Mouse (Mus musculus) limb, embryonic 12.5 days (tissue): ENCODE results near the gene Jarid2. TPM values are rescaled to one million over a fixed set of nuclear protein-coding genes. Genes with fewer than 3 reads are reported as not detected.
"Not testable (repeated sequence)": the region's sequence is repeated elsewhere in the genome, so short reads cannot be mapped to it uniquely, and the experiment has no call there.

ENCODE experiments used
- ATAC-seq: fragments of 200-750 bp; cut with Nextera tagmentation; 2 replicates; pipeline ENCODE4 v1.8.0; 2017; ENCODE audit warnings: low read depth, moderate TSS enrichment; ENCODE audit not compliant: insufficient number of reproducible peaks, insufficient read depth, low FRiP score, low TSS enrichment
- H3K27ac ChIP-seq: fragments of 300-500 bp; sonication (generic); 2 replicates; pipeline ENCODE4 v1.5.1; 2016; ENCODE audit warnings: mild to moderate bottlenecking, moderate library complexity
- H3K27me3 ChIP-seq: fragments of 300-500 bp; sonication (generic); 2 replicates; pipeline ENCODE4 v1.6.1; 2016; ENCODE audit warnings: mild to moderate bottlenecking, moderate library complexity
- H3K36me3 ChIP-seq: fragments of 300-500 bp; sonication (generic); 2 replicates; pipeline ENCODE4 v1.6.1; 2016; ENCODE audit warnings: mild to moderate bottlenecking, moderate library complexity
- H3K4me1 ChIP-seq: fragments of 300-500 bp; sonication (generic); replicated peaks from 2 replicates; pipeline ENCODE4 v1.6.1; 2016
- H3K4me2 ChIP-seq: fragments of 300-500 bp; sonication (generic); 2 replicates; pipeline ENCODE4 v1.6.1; 2016; ENCODE audit warnings: mild to moderate bottlenecking, moderate library complexity
- H3K4me3 ChIP-seq: fragments of 300-500 bp; sonication (generic); replicated peaks from 2 replicates; pipeline ENCODE4 v1.5.1; 2016; ENCODE audit warnings: mild to moderate bottlenecking
- H3K9ac ChIP-seq: fragments of 300-500 bp; sonication (generic); replicated peaks from 2 replicates; pipeline ENCODE4 v1.6.1; 2016; ENCODE audit warnings: mild to moderate bottlenecking, moderate library complexity
- H3K9me3 ChIP-seq: fragments of 300-500 bp; sonication (generic); 2 replicates; pipeline ENCODE4 v1.6.1; 2016; ENCODE audit warnings: mild to moderate bottlenecking, moderate library complexity
- WGBS: fragments of 180-500 bp; shearing (Covaris S2); methylation state at CpG from one replicate; pipeline ENCODE4 v1.1.7; 2016; 5-methylcytosine and 5-hydroxymethylcytosine counted together
- polyA plus RNA-seq: library from polyadenylated mRNA; unstranded; fragments of >200 nt; fragmentation: Nextera tagmentation; extraction: Ambion mirVana; gene quantifications from 2 replicates; pipeline ENCODE4 v1.2.1, GENCODE M21; 2016

Jarid2 gene
- polyA plus RNA-seq, 1 experiment from 2014 or later: 57.4 TPM

GRCm38 (mm10) chr13:44851426-44851825, 122.2 kb downstream of the Jarid2 start:
- Histone ChIP-seq H3K4me2 (no peak overlapping the region), H3K9me3 (no peaks in the 10 kb centered on the region), H3K4me1 (no peaks in the 10 kb centered on the region), H3K27me3 (no peaks in the 10 kb centered on the region), H3K27ac (no peak overlapping the region), H3K36me3 (peaks cover 20% of the 10 kb centered on the region), H3K4me3 (no peak overlapping the region), H3K9ac (no peak overlapping the region)
- no peak for ATAC-seq
- WGBS: 98% methylated on average over 2 of the region's 2 CpGs

- Histone ChIP-seq H3K4me3 (no peak overlapping the region), H3K4me2 (no peak overlapping the region), H3K4me1 (no peaks in the 10 kb centered on the region; the same call in 1 of the 2 replicates), H3K9ac (no peak overlapping the region), H3K9me3 (no peaks in the 10 kb centered on the region), H3K36me3 (peaks cover 20% of the 10 kb centered on the region), H3K27ac (no peak overlapping the region), H3K27me3 (no peaks in the 10 kb centered on the region)
- 79% methylated on average over 3 of the region's 3 CpGs for WGBS
- no peak for ATAC-seq
These were observed 122.8 kb downstream of the Jarid2 start for GRCm38 (mm10) chr13:44852024-44852423.

DNA sequence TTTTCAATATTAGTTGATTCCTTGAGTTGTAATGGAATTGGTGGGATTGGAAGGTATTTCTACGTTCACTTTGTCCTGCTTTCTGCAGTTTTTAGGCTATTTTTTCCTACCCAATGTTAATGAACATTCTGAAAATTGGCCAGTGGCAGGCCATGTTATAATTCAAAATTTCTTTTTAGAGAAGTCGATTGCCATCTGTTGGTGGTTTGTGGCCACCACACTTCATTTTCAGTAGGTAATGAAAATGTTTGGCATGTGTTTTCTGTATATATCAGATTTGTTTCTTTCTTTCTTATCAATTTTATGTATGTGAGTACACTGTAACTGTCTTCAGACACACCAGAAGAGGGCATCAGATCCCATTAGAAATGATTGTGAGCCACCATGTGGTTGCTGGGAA, 136.3 kb downstream of the Jarid2 start:
- 0 out of 2 replicates have a peak, but pooled peaks cover 4% of the 10 kb centered on the region for H3K9me3 ChIP-seq
- no peak for ATAC-seq
- 83% methylated on average over 2 of the region's 2 CpGs for WGBS

DNA sequence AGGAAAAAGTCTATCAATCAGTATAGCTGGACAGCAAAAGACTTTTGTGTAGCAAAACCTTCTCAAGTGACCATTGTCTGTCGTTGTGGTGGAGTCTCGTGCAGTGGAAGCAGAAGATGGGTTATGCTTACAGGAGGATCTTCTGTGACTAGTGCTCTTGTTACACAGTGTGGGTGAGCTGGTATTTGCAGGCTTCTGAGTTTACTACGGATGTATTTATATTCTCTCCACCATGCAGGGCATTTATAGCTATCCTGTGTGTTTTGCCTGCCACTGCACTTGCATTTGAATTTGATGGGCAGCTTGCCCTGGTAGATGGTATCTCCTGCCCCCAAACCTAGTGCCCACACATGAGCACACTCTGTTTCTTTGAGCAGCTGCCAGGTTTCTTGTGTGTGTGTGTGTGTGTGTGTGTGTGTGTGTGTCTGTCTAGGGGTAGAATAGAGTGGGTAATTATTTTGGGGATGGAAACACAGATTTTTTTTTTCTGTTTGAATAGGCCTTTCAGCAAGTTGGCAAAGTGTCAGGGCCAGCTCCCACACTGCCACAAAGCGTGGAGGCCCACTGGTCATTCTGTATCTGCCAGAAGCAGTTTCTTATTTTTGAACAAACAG, 138.9 kb downstream of the Jarid2 start:
- Histone ChIP-seq H3K4me2 (no peak overlapping the region), H3K27ac (no peak overlapping the region), H3K36me3 (no peaks in the 10 kb centered on the region), H3K4me3 (no peak overlapping the region), H3K27me3 (no peaks in the 10 kb centered on the region), H3K9ac (no peak overlapping the region), H3K4me1 (no peaks in the 10 kb centered on the region), H3K9me3 (0 out of 2 replicates have a peak, but pooled peaks cover 4% of the 10 kb centered on the region)
- 80% methylated on average over 4 of the region's 4 CpGs for WGBS
- no peak for ATAC-seq

More for the DNA sequence above, 136.3 kb downstream of the Jarid2 start:
- H3K36me3 ChIP-seq: no peaks in the 10 kb centered on the region
- no peak overlapping the region for H3K27ac ChIP-seq
- no peak overlapping the region for H3K9ac ChIP-seq
- no peak overlapping the region for H3K4me2 ChIP-seq
- H3K27me3 ChIP-seq: no peaks in the 10 kb centered on the region
- no peak overlapping the region for H3K4me3 ChIP-seq
- H3K4me1 ChIP-seq: no peaks in the 10 kb centered on the region

DNA sequence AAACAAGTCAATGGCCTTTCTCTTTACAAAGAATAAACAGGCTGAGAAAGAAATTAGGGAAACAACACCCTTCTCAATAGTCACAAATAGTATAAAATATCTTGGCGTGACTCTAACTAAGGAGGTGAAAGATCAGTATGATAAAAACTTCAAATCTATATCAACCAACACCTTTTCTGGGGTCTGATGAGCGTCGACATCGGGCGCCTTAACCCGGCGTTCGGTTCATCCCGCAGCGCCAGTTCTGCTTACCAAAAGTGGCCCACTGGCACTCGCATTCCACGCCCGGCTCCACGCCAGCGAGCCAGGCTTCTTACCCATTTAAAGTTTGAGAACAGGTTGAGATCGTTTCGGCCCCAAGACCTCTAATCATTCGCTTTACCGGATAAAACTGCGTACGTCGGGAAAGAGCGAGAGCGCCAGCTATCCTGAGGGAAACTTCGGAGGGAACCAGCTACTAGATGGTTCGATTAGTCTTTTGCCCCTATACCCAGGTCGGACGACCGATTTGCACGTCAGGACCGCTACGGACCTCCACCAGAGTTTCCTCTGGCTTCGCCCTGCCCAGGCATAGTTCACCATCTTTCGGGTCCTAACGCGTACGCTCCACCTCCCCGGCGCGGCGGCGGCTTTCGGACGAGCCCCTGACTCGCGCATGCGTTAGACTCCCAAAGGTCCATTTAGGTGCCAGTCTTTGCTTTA, 140.3 kb downstream of the Jarid2 start:
- H3K9ac ChIP-seq, H3K4me1 ChIP-seq, H3K27me3 ChIP-seq, H3K4me3 ChIP-seq, H3K4me2 ChIP-seq, H3K9me3 ChIP-seq, H3K36me3 ChIP-seq, H3K27ac ChIP-seq: not testable (repeated sequence)
- peak; percentile 100 for ATAC-seq
- WGBS: 77% methylated on average over 47 of the region's 47 CpGs

DNA sequence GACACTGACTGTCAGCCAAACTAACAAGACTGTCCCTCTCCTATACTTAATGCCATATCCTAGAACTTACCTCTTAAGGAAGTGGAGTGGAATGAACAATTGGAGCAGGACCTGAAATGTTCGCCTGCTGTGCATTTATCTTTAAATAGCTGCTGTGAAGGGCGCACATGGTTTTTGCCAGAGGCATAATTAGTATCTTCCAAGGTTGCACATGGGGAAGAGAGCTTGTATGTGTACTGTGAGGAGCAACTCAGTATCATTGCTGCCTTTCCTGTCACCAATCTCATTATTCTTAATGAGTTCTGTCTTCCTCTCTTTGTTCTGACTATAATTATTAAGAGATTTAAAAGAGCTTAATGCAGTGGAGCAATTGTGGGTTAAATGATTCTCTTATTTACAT, 147.5 kb downstream of the Jarid2 start:
- 83% methylated on average over 2 of the region's 2 CpGs for WGBS
- Histone ChIP-seq H3K4me3 (no peak overlapping the region), H3K4me1 (peaks cover 11% of the 10 kb centered on the region), H3K36me3 (peaks cover 29% of the 10 kb centered on the region; the same call in 1 of the 2 replicates), H3K9ac (no peak overlapping the region), H3K4me2 (no peak overlapping the region), H3K27me3 (no peaks in the 10 kb centered on the region), H3K9me3 (no peaks in the 10 kb centered on the region), H3K27ac (no peak overlapping the region)
- ATAC-seq: no peak

DNA sequence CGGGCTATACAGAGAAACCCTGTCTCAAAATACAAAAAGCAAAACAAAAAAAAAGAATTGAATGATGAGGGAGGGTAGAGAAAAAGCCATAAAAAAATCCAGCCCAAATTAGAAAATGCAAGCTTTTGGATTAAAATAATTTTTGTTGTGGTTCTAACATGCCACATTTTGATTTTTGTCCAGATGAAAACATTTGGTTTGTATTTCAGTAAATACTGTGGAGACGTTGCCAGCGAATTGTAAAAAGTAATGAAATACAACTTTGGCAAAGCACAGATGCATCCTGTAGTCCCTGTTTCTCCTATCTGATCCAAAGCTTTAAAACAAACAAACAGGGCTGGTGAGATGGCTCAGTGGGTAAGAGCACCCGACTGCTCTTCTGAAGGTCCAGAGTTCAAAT, 151.7 kb downstream of the Jarid2 start:
- Histone ChIP-seq H3K4me1 (peaks cover 8% of the 10 kb centered on the region), H3K36me3 (peaks cover 18% of the 10 kb centered on the region; the same call in 1 of the 2 replicates), H3K4me3 (no peak overlapping the region), H3K4me2 (no peak overlapping the region), H3K27me3 (no peaks in the 10 kb centered on the region), H3K27ac (no peak overlapping the region), H3K9me3 (no peaks in the 10 kb centered on the region), H3K9ac (no peak overlapping the region)
- ATAC-seq: no peak
- 87% methylated on average over 4 of the region's 4 CpGs for WGBS

- ATAC-seq: no peak
- Histone ChIP-seq H3K27me3 (no peaks in the 10 kb centered on the region), H3K27ac (no peak overlapping the region), H3K9me3 (no peaks in the 10 kb centered on the region), H3K36me3 (peaks cover 29% of the 10 kb centered on the region), H3K9ac (no peak overlapping the region), H3K4me2 (no peak overlapping the region), H3K4me3 (no peak overlapping the region), H3K4me1 (0 out of 2 replicates have a peak, but pooled peaks cover under 1% of the 10 kb centered on the region)
- 94% methylated on average over 2 of the region's 2 CpGs for whole genome bisulfite sequencing
These were observed 156.9 kb downstream of the Jarid2 start for GRCm38 (mm10) chr13:44886221-44886620.

GRCm38 (mm10) chr13:44890612-44891011, 161.3 kb downstream of the Jarid2 start:
- WGBS: 85% methylated on average over 2 of the region's 2 CpGs

GRCm38 (mm10) chr13:44891813-44892730, 162.8 kb downstream of the Jarid2 start:
- H3K27ac ChIP-seq: 0 out of 2 replicates have a peak overlapping the region, but pooled peaks have one; percentile 7
- 24% methylated on average over 5 of the region's 5 CpGs for WGBS
- H3K4me3 ChIP-seq: no peak overlapping the region
- H3K4me1 ChIP-seq: peaks cover 19% of the 10 kb centered on the region
- H3K36me3 ChIP-seq: peaks cover 41% of the 10 kb centered on the region
- no peaks in the 10 kb centered on the region for H3K27me3 ChIP-seq
- no peak; the same call in 1 of the 2 replicates for ATAC-seq
- no peaks in the 10 kb centered on the region for H3K9me3 ChIP-seq
- H3K9ac ChIP-seq: no peak overlapping the region
- H3K4me2 ChIP-seq: no peak overlapping the region

More at GRCm38 (mm10) chr13:44890612-44891011, 161.3 kb downstream of the Jarid2 start:
- H3K9me3 ChIP-seq: no peaks in the 10 kb centered on the region
- peaks cover 19% of the 10 kb centered on the region for H3K4me1 ChIP-seq
- H3K9ac ChIP-seq: no peak overlapping the region
- no peak overlapping the region for H3K4me3 ChIP-seq
- H3K36me3 ChIP-seq: peaks cover 34% of the 10 kb centered on the region
- H3K4me2 ChIP-seq: no peak overlapping the region
- no peaks in the 10 kb centered on the region for H3K27me3 ChIP-seq
- ATAC-seq: no peak
- no peak overlapping the region for H3K27ac ChIP-seq

GRCm38 (mm10) chr13:44896211-44896610, 166.9 kb downstream of the Jarid2 start:
- WGBS: 95% methylated on average over 12 of the region's 12 CpGs

More at GRCm38 (mm10) chr13:44896211-44896610, 166.9 kb downstream of the Jarid2 start:
- H3K27me3 ChIP-seq: no peaks in the 10 kb centered on the region
- no peak overlapping the region for H3K4me3 ChIP-seq
- no peak overlapping the region for H3K9ac ChIP-seq
- peaks cover 19% of the 10 kb centered on the region for H3K4me1 ChIP-seq
- H3K36me3 ChIP-seq: peaks cover 56% of the 10 kb centered on the region
- H3K4me2 ChIP-seq: no peak overlapping the region
- H3K27ac ChIP-seq: no peak overlapping the region
- ATAC-seq: no peak
- H3K9me3 ChIP-seq: no peaks in the 10 kb centered on the region
